Mouse (Mus musculus) heart, postnatal 0 days (tissue): ENCODE measurements around the gene Epha4.

Source experiments
- CTCF ChIP-seq: IDR thresholded peaks from 2 replicates; pipeline ENCODE4 v1.5.1; 2016; ENCODE audit warnings: antibody characterized with exemption, control low read depth, low read depth
- EP300 ChIP-seq: IDR thresholded peaks from 2 replicates; pipeline ENCODE4 v1.6.1; 2016; ENCODE audit warnings: antibody characterized with exemption, low read depth

- TF ChIP-seq EP300 (no peak), CTCF (no peak)
These were observed 104.7 kb downstream of the Epha4 start for GRCm38 (mm10) chr1:77410153-77410552.
